Mouse (Mus musculus) urinary bladder, postnatal 0 days (tissue): ENCODE data around the gene Zfp330. TPM values are rescaled to one million over a fixed set of nuclear protein-coding genes. Genes with fewer than 3 reads are reported as not detected.

Source experiments
- polyA plus RNA-seq: library from polyadenylated mRNA; unstranded; fragments of >200 nt; fragmentation: Nextera tagmentation; extraction: Ambion mirVana; gene quantifications from 2 replicates; pipeline ENCODE4 v1.2.1, GENCODE M21; 2015

Gene Zfp330
- polyA plus RNA-seq, result 36.5 and 40.0 TPM in 2 replicates

DNA sequence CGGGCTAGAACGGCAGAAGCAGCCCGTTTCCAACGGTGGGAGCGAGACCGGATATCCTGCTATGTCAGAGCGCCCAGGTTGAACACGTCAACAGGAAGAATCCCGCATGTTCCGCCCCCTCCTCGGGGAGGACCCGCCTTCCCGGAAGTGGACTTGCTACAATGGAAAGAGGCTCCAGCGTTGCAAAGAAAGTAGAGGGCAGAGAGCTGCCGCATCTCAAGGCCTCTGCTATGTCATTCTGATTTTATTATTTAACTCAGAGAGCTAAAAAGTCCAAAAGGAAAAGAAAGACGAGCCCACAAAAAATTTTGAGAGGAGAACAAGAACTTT, at the start of gene Zfp330:
Gene Zfp330 (minus strand): TSS at position 68 of the 330 bp plus-strand sequence.

Other genes with a start within 250 kb of the Zfp330 start
- gene Rnf150, start 89.2 kb upstream of the Zfp330 start, polyA plus RNA-seq, result 1.7 and 1.9 TPM in 2 replicates